Mouse (Mus musculus) effector memory CD4-positive, alpha-beta T cell, adult 5 months (primary cell): ENCODE results near the gene Fndc3c1. TPM values are rescaled to one million over a fixed set of nuclear protein-coding genes. Genes with fewer than 3 reads are reported as not detected.

ENCODE experiments used
- polyA plus RNA-seq: library from polyadenylated mRNA; unstranded; fragments of 100-300 nt; shearing (Covaris generic); gene quantifications from one replicate; pipeline ENCODE4 v1.2.1, GENCODE M21; 2017

Fndc3c1 gene
- polyA plus RNA-seq = not detected

DNA sequence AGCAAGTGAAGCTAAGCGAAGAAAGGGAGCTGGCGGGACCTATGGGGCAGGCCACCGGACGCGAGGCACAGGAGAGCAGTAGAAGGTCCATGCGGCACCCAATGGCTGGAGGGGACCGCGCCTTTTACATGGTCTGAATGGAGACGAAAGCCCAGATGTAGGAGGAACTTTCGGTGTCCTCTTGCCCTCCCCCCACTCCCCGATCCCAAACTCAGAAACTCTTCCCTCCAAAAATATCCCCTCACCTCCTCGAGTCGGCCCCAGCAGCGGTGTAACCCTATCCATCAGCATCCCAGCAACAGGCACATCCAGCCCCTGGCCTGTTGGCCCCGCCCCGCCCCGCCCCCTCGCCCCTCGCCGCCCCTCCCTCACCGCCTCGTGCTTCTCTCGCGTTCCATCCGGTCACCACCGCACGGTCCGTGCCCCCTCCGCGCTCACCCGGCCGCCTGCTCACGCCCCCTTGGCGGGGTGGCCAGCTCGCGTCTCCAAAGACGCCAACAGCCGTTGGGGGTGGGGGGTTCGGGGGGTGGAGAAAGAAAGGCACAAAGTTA lies at the start of gene Fndc3c1:
Gene Fndc3c1, minus strand, starts transcription at position 301 of the 551 bp plus-strand sequence.

Other genes starting within 250 kb of the Fndc3c1 start
- not detected for gene Fnd3c2, start 230.0 kb downstream of the Fndc3c1 start, polyA plus RNA-seq
- gene Gm5127, start 97.8 kb upstream of the Fndc3c1 start, polyA plus RNA-seq = 0.94 TPM
- 0.86 TPM for gene Cysltr1, start 118.3 kb upstream of the Fndc3c1 start, polyA plus RNA-seq